Mouse (Mus musculus): ENCODE data around the gene Cyp2f2. TPM values are rescaled to one million over a fixed set of nuclear protein-coding genes. Genes with fewer than 3 reads are reported as not detected.

Gene Cyp2f2
- total and polyA plus RNA-seq, 3 experiments = 0.60 to 220 (median 0.93) TPM

DNA sequence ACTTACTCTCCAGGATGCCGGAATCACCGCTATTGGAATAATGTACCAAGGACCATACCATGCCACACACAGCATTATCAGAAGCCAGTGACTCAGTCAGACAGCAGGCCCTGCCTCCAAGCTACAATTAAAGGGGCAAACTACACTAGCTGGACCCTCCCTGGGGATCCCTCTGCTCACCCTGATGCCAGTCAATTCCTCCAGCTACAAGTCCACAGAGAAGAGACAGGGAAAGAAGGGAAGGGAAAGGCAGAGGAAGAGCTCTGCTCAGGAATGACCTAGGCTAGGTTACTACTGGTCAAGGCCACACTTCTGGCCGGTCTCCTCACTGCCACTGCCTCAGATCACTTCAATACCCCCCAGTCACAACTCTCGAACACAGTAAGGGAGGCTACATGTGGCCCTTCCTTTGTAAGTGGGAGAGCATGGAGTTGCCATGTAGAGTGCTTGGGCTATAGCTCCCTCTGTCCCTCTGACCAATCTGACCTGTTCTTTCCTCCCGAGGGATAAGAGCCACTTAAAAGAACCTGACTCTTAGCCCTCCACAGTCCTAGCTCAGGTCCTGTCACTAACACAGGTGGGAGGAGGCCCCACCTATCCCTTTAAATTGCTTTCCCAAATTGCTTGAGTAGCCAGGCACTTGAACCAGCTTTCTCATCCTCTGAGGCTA, 43.2 kb downstream of the Cyp2f2 start:
- intact Hi-C loops (cut with DNase I) = loop anchor here (5.0 to 10.0 kb wide), 2 partner anchors 164 to 312 kb away; partner anchors contain the start of gene Sertad3
- H3K27ac ChIP-seq = no peak overlapping the region; the same call in 1 of the 2 replicates
- TF ChIP-seq CTCF (IDR thresholded peaks at IDR 0.05) = no peak
- TF ChIP-seq EP300 (IDR thresholded peaks at IDR 0.05; ENCODE audit: insufficient read depth, low read depth, low read length) = no peak
- no peak for TF ChIP-seq POLR2A (IDR thresholded peaks at IDR 0.05; ENCODE audit: insufficient read depth, low read depth, low read length)
- H3K36me3 ChIP-seq (ENCODE audit: control insufficient read depth, insufficient read depth, low read length) = peaks cover 7% of the 10 kb centered on the region; the same call in 1 of the 2 replicates
- peaks cover 8% of the 10 kb centered on the region for H3K79me2 ChIP-seq (replicated peaks; ENCODE audit: control insufficient read depth, insufficient read depth, low read length)
- no peaks in the 10 kb centered on the region for H3K27me3 ChIP-seq (ENCODE audit: control insufficient read depth, insufficient read depth, low read length)
- H3K4me3 ChIP-seq = no peak overlapping the region
- WGBS = 59% methylated on average over 5 of the region's 5 CpGs
- H3K9ac ChIP-seq (ENCODE audit: low read depth, low read length) = peak overlapping the region; percentile 4; the same call in 1 of the 2 replicates
- H3K4me1 ChIP-seq (ENCODE audit: control insufficient read depth, insufficient read depth, low read length) = peaks cover 37% of the 10 kb centered on the region
- no peak for DNase-seq

- H3K79me2 ChIP-seq (replicated peaks; ENCODE audit: control insufficient read depth, insufficient read depth, low read length) = peaks cover 8% of the 10 kb centered on the region
- H3K4me1 ChIP-seq (ENCODE audit: control insufficient read depth, insufficient read depth, low read length) = peaks cover 37% of the 10 kb centered on the region
- H3K36me3 ChIP-seq (ENCODE audit: control insufficient read depth, insufficient read depth, low read length) = peaks cover 7% of the 10 kb centered on the region; the same call in 1 of the 2 replicates
- no peaks in the 10 kb centered on the region for H3K27me3 ChIP-seq (ENCODE audit: control insufficient read depth, insufficient read depth, low read length)
- H3K4me3 ChIP-seq = no peak overlapping the region; the same call in 1 of the 2 replicates
- 48% methylated on average over 5 of the region's 5 CpGs for WGBS
- peak overlapping the region; percentile 15; the same call in 1 of the 2 replicates for H3K27ac ChIP-seq
- DNase-seq = no peak
- intact Hi-C loops (cut with DNase I) = loop anchor here (5.0 to 10.0 kb wide), 2 partner anchors 164 to 311 kb away; partner anchors contain the start of gene Sertad3
- no peak overlapping the region; the same call in 1 of the 2 replicates for H3K9ac ChIP-seq (ENCODE audit: low read depth, low read length)
- TF ChIP-seq POLR2A (IDR thresholded peaks at IDR 0.05; ENCODE audit: insufficient read depth, low read depth, low read length) (no peak), CTCF (IDR thresholded peaks at IDR 0.05) (no peak), EP300 (IDR thresholded peaks at IDR 0.05; ENCODE audit: insufficient read depth, low read depth, low read length) (no peak)
Observed at GRCm38 (mm10) chr7:27163450-27163805, 43.7 kb downstream of the Cyp2f2 start.

- 79% methylated on average over 33 of the region's 33 CpGs for WGBS
- Histone ChIP-seq H3K27ac (no peak overlapping the region; the same call in 1 of the 2 replicates), H3K4me1 (ENCODE audit: control insufficient read depth, insufficient read depth, low read length) (peaks cover 37% of the 10 kb centered on the region), H3K79me2 (replicated peaks; ENCODE audit: control insufficient read depth, insufficient read depth, low read length) (peaks cover 8% of the 10 kb centered on the region), H3K36me3 (ENCODE audit: control insufficient read depth, insufficient read depth, low read length) (peaks cover 7% of the 10 kb centered on the region; the same call in 1 of the 2 replicates), H3K27me3 (ENCODE audit: control insufficient read depth, insufficient read depth, low read length) (no peaks in the 10 kb centered on the region), H3K9ac (ENCODE audit: low read depth, low read length) (peak overlapping the region; percentile 64; the same call in 1 of the 2 replicates), H3K4me3 (peak overlapping the region; percentile 6; the same call in 1 of the 2 replicates)
- no peak for TF ChIP-seq EP300 (IDR thresholded peaks at IDR 0.05; ENCODE audit: insufficient read depth, low read depth, low read length)
- no peak for TF ChIP-seq CTCF (IDR thresholded peaks at IDR 0.05)
- no peak for TF ChIP-seq POLR2A (IDR thresholded peaks at IDR 0.05; ENCODE audit: insufficient read depth, low read depth, low read length)
- DNase-seq = peak in 1 of 2 experiments; percentile 32
- intact Hi-C loops (cut with DNase I) = loop anchor here (5.0 to 10.0 kb wide), 2 partner anchors 163 to 310 kb away; partner anchors contain the start of gene Sertad3
Observed at GRCm38 (mm10) chr7:27164112-27164947, 44.6 kb downstream of the Cyp2f2 start.

DNA sequence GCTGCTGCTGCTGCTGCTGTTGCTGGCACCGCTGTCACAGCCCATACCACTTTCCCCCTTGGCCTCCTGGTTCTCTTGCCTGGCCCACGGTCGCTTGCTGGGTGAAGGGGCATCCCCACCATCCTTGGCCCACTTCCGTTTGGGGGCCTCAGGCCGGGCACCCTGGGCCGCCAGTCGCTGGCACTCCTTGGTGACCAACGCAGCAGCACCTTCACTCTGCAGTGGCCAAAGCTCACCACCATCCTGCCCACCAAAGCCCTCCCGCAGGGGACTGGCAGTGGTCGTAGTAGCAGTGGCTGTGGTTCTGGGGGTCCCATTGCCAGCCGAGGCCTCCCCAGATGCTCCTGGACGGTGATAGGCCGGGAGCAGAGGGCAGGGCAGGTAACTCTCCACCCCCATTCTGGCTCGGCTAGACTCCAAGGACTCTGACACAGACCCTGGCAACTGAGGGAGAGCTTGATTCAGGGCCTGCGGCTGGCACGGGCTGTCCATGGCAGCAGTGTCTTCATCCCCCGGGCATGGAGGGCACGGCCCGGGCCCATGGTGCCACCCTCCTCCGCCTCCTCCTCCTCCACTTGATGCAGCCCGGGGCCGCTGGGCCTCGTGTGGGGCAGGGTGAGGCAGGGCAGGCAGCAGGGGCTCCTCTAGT, 45.4 kb downstream of the Cyp2f2 start:
- Histone ChIP-seq H3K9ac (ENCODE audit: low read depth, low read length) (peak overlapping the region; percentile 64), H3K27ac (peak overlapping the region; percentile 95), H3K79me2 (replicated peaks; ENCODE audit: control insufficient read depth, insufficient read depth, low read length) (peaks cover 8% of the 10 kb centered on the region), H3K4me3 (peak overlapping the region; percentile 72), H3K27me3 (ENCODE audit: control insufficient read depth, insufficient read depth, low read length) (no peaks in the 10 kb centered on the region), H3K36me3 (ENCODE audit: control insufficient read depth, insufficient read depth, low read length) (peaks cover 7% of the 10 kb centered on the region; the same call in 1 of the 2 replicates), H3K4me1 (ENCODE audit: control insufficient read depth, insufficient read depth, low read length) (peaks cover 35% of the 10 kb centered on the region)
- TF ChIP-seq CTCF (IDR thresholded peaks at IDR 0.05) (no peak), EP300 (IDR thresholded peaks at IDR 0.05; ENCODE audit: insufficient read depth, low read depth, low read length) (no peak), POLR2A (IDR thresholded peaks at IDR 0.05; ENCODE audit: insufficient read depth, low read depth, low read length) (no peak)
- intact Hi-C loops (cut with DNase I) = loop anchor here (10.0 kb wide), 1 partner anchor 310 kb away; the partner anchor contains the start of gene Sertad3
- DNase-seq = peak; percentile 49 to 55
- WGBS = 60% methylated on average over 23 of the region's 23 CpGs

DNA sequence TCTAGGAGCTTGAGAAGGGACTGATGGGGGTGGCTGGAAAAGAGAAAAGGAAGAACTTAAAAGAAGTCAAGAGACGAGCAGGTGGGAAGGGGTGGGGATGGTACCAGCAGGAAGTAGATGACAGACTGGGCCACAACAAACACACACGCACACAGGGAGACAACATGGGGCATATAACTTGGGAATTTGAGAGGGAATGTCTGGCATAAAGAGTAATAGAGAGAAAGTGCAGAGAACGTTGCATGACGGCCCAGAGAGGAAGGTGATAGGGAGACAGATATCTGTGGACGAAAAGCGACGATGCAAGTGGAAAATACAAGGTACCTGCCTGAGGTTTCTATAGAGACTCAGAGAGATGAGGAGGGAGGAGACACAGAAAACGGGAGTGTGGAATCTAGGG, 46.0 kb downstream of the Cyp2f2 start:
- Histone ChIP-seq H3K4me3 (peak overlapping the region; percentile 72), H3K79me2 (replicated peaks; ENCODE audit: control insufficient read depth, insufficient read depth, low read length) (peaks cover 8% of the 10 kb centered on the region), H3K27me3 (ENCODE audit: control insufficient read depth, insufficient read depth, low read length) (no peaks in the 10 kb centered on the region), H3K9ac (ENCODE audit: low read depth, low read length) (peak overlapping the region; percentile 81), H3K36me3 (ENCODE audit: control insufficient read depth, insufficient read depth, low read length) (peaks cover 4% of the 10 kb centered on the region; the same call in 1 of the 2 replicates), H3K27ac (peak overlapping the region; percentile 95), H3K4me1 (ENCODE audit: control insufficient read depth, insufficient read depth, low read length) (peaks cover 32% of the 10 kb centered on the region)
- no peak for DNase-seq
- 4% methylated on average over 8 of the region's 8 CpGs for WGBS
- TF ChIP-seq POLR2A (IDR thresholded peaks at IDR 0.05; ENCODE audit: insufficient read depth, low read depth, low read length) (no peak; the same call in 1 of the 2 replicates), CTCF (IDR thresholded peaks at IDR 0.05) (no peak), EP300 (IDR thresholded peaks at IDR 0.05; ENCODE audit: insufficient read depth, low read depth, low read length) (no peak)
- intact Hi-C loops (cut with DNase I) = loop anchor here (2.0 to 10.0 kb wide), 2 partner anchors 29 to 309 kb away; partner anchors contain the start of genes BC024978 and Sertad3

All from heart, adult 2 months (tissue).